Mouse (Mus musculus) heart, embryonic 16.5 days (tissue): ENCODE data around the gene Mrc2. TPM values are rescaled to one million over a fixed set of nuclear protein-coding genes. Genes with fewer than 3 reads are reported as not detected.

Experiments used
- ATAC-seq: fragments of 200-750 bp; cut with Nextera tagmentation; replicated peaks from 2 replicates; pipeline ENCODE4 v1.8.0; 2017; ENCODE audit warnings: moderate number of reproducible peaks; ENCODE audit not compliant: insufficient read depth, low FRiP score; ENCODE audit errors: extremely low read depth
- H3K27ac ChIP-seq: fragments of 300-500 bp; sonication (generic); 2 replicates; pipeline ENCODE4 v1.5.1; 2014; ENCODE audit warnings: mild to moderate bottlenecking, low read length, control low read depth, moderate library complexity
- H3K27me3 ChIP-seq: fragments of 300-500 bp; sonication (generic); 2 replicates; pipeline ENCODE4 v1.6.1; 2014; ENCODE audit warnings: low read length, mixed read lengths; ENCODE audit not compliant: control insufficient read depth, insufficient read depth
- H3K36me3 ChIP-seq: fragments of 300-500 bp; sonication (generic); 2 replicates; pipeline ENCODE4 v1.6.1; 2014; ENCODE audit not compliant: control insufficient read depth, insufficient read depth
- H3K4me1 ChIP-seq: fragments of 300-500 bp; sonication (generic); 2 replicates; pipeline ENCODE4 v1.6.1; 2014; ENCODE audit warnings: low read length, mixed read lengths; ENCODE audit not compliant: control insufficient read depth, insufficient read depth
- H3K4me2 ChIP-seq: fragments of 300-500 bp; sonication (generic); 2 replicates; pipeline ENCODE4 v1.6.1; 2014; ENCODE audit warnings: low read depth, mild to moderate bottlenecking, control low read depth, low read length
- H3K4me3 ChIP-seq: fragments of 300-500 bp; sonication (generic); 2 replicates; pipeline ENCODE4 v1.5.1; 2014; ENCODE audit warnings: mild to moderate bottlenecking, control low read depth, low read length
- H3K9ac ChIP-seq: fragments of 300-500 bp; sonication (generic); 2 replicates; pipeline ENCODE4 v1.6.1; 2014; ENCODE audit warnings: low read length, control low read depth
- H3K9me3 ChIP-seq: fragments of 300-500 bp; sonication (generic); replicated peaks from 2 replicates; pipeline ENCODE4 v1.6.1; 2016; ENCODE audit warnings: low read length; ENCODE audit not compliant: control insufficient read depth
- WGBS: fragments of 180-500 bp; shearing (Covaris S2); extraction: QIAGEN DNeasy Blood & Tissue Kit; methylation state at CpG from one replicate; pipeline ENCODE4 v1.1.7; 2014; 5-methylcytosine and 5-hydroxymethylcytosine counted together
- polyA plus RNA-seq: library from polyadenylated mRNA; unstranded; fragments of >200 nt; fragmentation: Nextera tagmentation; extraction: Ambion mirVana; gene quantifications from 2 replicates; pipeline ENCODE4 v1.2.1, GENCODE M21; 2015

Gene Mrc2
- polyA plus RNA-seq, 1 experiment from 2014 or later: 6.4 TPM

DNA sequence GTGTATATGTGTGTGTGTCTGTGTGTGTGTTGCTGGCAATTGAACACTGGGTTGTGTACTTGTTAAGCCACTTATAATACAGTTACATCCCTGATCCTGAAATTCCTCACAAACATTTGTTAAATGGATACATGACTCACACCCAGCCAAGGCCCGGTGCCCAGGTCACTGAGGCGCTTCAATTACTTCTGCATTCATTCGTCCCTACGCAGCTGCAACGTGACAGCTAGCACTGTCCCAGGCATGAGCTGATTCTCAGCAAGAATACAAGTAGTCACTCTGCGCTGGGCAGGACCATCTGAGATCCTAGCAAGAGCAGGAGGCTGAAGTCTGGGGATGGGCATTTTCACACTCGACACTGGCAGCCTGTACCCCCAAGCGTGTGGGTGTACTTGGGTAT, 22.9 kb downstream of the Mrc2 start:
- no peak overlapping the region for H3K27ac ChIP-seq
- no peaks in the 10 kb centered on the region for H3K36me3 ChIP-seq
- no peaks in the 10 kb centered on the region for H3K9me3 ChIP-seq
- H3K27me3 ChIP-seq: no peaks in the 10 kb centered on the region
- H3K9ac ChIP-seq: no peak overlapping the region
- H3K4me1 ChIP-seq: peaks cover 30% of the 10 kb centered on the region
- WGBS: 80% methylated on average over 8 of the region's 8 CpGs
- no peak overlapping the region for H3K4me3 ChIP-seq
- no peak overlapping the region for H3K4me2 ChIP-seq
- ATAC-seq: no peak

DNA sequence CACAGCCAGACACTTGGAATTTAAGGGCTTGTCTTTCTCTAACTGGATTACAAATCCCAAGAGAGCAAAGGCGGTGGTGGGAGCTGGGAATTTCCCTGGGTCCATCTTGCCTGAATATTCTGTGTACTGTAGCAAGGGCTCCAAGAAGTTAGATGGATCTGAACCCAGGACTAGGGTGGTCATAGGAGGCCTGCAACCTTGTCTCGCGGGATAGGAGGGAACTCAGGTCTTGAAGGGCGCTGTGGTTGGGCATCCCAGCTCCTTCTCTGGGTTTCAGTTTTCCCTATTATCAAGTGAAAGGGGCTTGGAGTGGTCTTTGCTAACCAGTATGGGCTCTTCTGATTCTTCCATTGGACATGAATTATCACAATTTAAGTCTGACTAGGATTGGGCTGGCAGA, 23.7 kb downstream of the Mrc2 start:
- Histone ChIP-seq H3K9me3 (no peaks in the 10 kb centered on the region), H3K36me3 (no peaks in the 10 kb centered on the region), H3K4me3 (no peak overlapping the region), H3K9ac (no peak overlapping the region), H3K27ac (no peak overlapping the region), H3K4me2 (no peak overlapping the region), H3K4me1 (peaks cover 30% of the 10 kb centered on the region), H3K27me3 (no peaks in the 10 kb centered on the region)
- WGBS: 85% methylated on average over 4 of the region's 4 CpGs
- no peak for ATAC-seq

DNA sequence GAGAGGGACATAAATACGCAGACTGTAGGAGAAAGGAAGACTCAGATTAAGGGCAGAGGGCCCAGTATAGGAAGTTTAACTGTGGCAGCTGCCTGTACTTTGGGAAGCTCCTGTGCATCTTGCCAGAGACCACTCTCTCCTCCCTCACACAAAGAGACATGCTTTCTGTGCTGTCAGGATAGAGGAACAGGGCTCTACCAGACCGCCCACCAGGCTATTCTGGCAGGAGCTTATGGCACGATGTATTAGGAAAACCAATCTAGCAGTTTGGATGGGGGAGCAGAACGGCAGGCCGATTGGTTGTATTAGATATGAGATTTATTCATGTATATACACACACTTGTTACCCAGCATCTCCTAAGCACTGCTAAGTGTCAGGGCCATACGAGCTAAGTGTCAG, 25.3 kb downstream of the Mrc2 start:
- H3K9ac ChIP-seq: no peak overlapping the region
- no peak overlapping the region for H3K4me3 ChIP-seq
- no peak overlapping the region for H3K27ac ChIP-seq
- 93% methylated on average over 6 of the region's 6 CpGs for WGBS
- H3K4me2 ChIP-seq: no peak overlapping the region
- peaks cover 16% of the 10 kb centered on the region for H3K4me1 ChIP-seq
- H3K36me3 ChIP-seq: no peaks in the 10 kb centered on the region
- H3K9me3 ChIP-seq: no peaks in the 10 kb centered on the region
- no peak for ATAC-seq
- no peaks in the 10 kb centered on the region for H3K27me3 ChIP-seq

DNA sequence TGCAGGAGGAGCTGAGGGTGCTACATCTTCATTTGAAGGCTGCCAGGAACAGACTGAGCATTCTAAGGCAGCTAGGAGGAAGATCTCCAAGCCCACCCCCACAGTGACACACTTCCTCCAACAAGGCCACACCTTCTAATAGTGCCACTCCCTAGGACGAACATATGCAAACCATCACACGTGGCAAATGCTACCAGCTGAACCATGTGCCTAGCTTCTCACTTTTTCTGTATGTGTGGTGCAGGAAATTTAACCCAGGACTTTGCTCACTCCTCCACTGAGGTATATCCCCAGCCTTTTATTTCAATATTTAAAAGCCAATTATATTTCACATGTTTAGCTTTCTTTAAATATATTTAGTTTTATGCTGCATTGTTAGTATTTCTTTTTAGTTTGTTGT, 28.6 kb downstream of the Mrc2 start:
- Histone ChIP-seq H3K4me1 (no peaks in the 10 kb centered on the region), H3K36me3 (no peaks in the 10 kb centered on the region), H3K27ac (no peak overlapping the region), H3K4me3 (no peak overlapping the region), H3K9me3 (no peaks in the 10 kb centered on the region), H3K9ac (no peak overlapping the region), H3K27me3 (no peaks in the 10 kb centered on the region), H3K4me2 (no peak overlapping the region)
- no peak for ATAC-seq
- WGBS: 71% methylated on average over 2 of the region's 2 CpGs

DNA sequence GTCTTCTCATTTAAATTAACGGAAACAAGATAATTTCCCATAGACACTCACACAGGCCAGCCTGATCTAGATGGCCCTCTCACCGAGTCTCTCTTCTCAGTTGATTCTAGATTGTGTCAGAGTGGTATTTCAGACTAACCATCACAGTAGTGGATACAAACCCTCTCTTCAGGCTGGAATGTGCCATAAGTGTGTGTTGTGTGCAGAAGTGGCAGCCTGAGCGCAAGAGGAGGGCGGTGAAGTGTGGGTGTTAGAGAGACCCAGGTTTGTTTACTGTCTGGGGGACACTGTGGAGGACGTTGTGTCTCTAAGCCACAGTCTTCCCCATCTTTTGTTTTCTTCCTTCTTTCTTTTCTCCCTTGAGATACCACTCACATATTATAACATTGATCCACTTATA, 31.1 kb downstream of the Mrc2 start:
- no peak overlapping the region for H3K27ac ChIP-seq
- no peaks in the 10 kb centered on the region for H3K36me3 ChIP-seq
- no peaks in the 10 kb centered on the region for H3K4me1 ChIP-seq
- H3K4me2 ChIP-seq: no peak overlapping the region
- ATAC-seq: no peak
- H3K27me3 ChIP-seq: no peaks in the 10 kb centered on the region
- H3K4me3 ChIP-seq: no peak overlapping the region
- no peak overlapping the region for H3K9ac ChIP-seq
- H3K9me3 ChIP-seq: no peaks in the 10 kb centered on the region
- 60% methylated on average over 5 of the region's 5 CpGs for WGBS

DNA sequence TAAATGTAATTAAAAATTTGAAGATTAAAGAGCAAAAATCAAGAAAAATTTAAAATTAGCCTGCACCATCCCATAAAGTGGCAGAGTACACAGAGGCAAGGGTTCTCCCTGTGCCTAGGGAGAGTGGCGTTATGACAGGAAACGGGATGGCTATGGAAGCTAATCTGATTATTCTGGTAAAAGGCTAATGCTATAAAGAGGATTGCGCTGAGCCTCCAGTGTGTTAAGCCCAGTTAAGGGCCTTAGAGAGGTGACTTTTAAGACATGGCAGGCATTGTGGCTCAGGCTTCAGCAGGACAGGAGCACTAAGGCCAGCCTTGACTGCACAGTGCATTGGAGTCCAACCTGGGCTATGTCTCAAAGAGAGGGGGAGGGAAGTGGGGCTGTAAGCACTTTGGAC, 34.7 kb downstream of the Mrc2 start:
- WGBS: 83% methylated on average over 3 of the region's 3 CpGs
- Histone ChIP-seq H3K4me2 (no peak overlapping the region), H3K4me1 (peaks cover 10% of the 10 kb centered on the region), H3K9ac (no peak overlapping the region), H3K27me3 (no peaks in the 10 kb centered on the region), H3K4me3 (no peak overlapping the region), H3K36me3 (no peaks in the 10 kb centered on the region), H3K27ac (no peak overlapping the region), H3K9me3 (no peaks in the 10 kb centered on the region)
- ATAC-seq: no peak

DNA sequence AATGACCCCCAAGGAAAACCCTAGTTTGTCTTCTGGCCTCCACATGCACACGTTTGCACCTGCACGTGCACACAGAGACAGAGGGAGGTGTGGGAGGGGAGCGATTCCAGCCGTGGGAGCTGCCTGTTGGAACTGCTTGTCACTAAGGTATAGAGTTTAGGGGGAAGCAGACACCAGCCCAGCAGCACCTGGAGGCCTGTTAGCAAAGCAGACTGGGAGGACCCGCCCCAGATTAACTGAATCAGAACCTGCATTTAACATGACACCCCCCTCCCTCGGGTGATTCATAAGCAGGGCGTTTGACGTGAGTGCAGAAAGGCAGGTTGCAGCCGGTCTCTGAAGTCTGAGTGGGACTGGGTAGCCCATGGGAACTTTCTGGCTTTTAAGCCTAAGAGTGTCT, 37.5 kb downstream of the Mrc2 start:
- H3K4me2 ChIP-seq: no peak overlapping the region
- H3K4me1 ChIP-seq: peaks cover 25% of the 10 kb centered on the region
- H3K27me3 ChIP-seq: no peaks in the 10 kb centered on the region
- WGBS: 64% methylated on average over 9 of the region's 9 CpGs
- no peak overlapping the region for H3K4me3 ChIP-seq
- H3K36me3 ChIP-seq: no peaks in the 10 kb centered on the region
- H3K9ac ChIP-seq: no peak overlapping the region
- no peak for ATAC-seq
- H3K9me3 ChIP-seq: no peaks in the 10 kb centered on the region
- no peak overlapping the region for H3K27ac ChIP-seq

DNA sequence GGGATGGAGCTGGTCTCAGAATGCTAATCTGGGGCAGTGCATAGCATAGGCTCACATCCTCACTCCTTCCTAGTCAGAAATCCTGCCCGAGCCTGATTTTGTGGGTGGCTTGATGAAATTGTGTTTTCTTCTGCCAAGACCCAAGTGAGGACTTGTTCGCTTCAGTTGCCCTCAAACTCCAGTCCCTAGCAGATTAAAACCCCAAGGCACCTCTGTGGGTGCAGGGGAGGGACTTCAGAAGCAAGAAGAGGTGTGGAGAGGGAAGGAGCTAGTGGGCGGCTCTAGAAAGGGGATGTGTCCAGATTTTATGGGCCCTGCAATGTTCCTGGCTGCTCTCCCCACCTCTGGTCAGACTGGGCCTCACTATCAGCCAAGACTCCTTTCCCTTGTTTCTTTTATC, 38.7 kb downstream of the Mrc2 start:
- H3K9me3 ChIP-seq: no peaks in the 10 kb centered on the region
- peaks cover 25% of the 10 kb centered on the region for H3K4me1 ChIP-seq
- H3K4me3 ChIP-seq: no peak overlapping the region
- no peaks in the 10 kb centered on the region for H3K27me3 ChIP-seq
- no peak overlapping the region for H3K27ac ChIP-seq
- no peak for ATAC-seq
- WGBS: 83% methylated on average over 3 of the region's 3 CpGs
- H3K4me2 ChIP-seq: no peak overlapping the region
- no peak overlapping the region for H3K9ac ChIP-seq
- no peaks in the 10 kb centered on the region for H3K36me3 ChIP-seq

DNA sequence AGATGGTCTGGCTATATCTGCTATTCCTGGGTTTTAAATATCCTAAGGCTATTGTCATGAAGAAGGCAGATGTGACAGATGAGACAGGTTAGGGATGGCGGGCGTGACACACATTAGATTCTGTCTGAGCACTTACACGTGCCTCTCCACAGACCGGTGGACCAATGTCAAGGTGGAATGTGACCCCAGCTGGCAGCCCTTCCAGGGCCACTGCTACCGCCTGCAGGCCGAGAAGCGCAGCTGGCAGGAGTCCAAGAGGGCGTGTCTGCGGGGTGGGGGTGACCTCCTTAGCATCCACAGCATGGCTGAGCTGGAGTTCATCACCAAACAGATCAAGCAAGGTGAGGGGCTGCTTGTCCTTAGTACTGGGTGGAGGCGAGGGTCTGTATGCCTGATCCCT, 39.3 kb downstream of the Mrc2 start:
- Histone ChIP-seq H3K4me1 (peaks cover 25% of the 10 kb centered on the region), H3K9me3 (no peaks in the 10 kb centered on the region), H3K36me3 (no peaks in the 10 kb centered on the region), H3K9ac (no peak overlapping the region), H3K27ac (no peak overlapping the region), H3K27me3 (no peaks in the 10 kb centered on the region), H3K4me2 (no peak overlapping the region), H3K4me3 (no peak overlapping the region)
- peak; percentile 39 for ATAC-seq
- 23% methylated on average over 10 of the region's 10 CpGs for WGBS

DNA sequence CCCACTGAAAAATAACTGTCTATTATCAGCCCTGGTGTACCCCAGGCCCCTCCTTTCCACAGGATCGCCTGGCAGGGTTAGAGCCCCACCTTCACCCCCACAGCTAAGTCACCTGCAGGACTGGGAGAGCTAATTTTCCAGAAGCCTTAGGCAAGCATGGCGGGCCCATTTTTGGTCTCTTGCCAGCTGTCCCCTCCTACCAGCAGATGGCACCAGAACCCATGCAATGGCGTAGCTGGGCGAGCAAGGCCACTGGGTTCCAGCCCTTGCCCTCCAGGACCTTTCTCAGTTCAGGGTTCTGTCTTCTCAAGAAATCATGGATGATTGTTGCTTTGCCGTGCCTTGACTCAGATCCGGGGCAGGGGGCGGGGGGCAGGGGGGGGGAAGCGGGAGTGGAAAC, 40.0 kb downstream of the Mrc2 start:
- Histone ChIP-seq H3K4me3 (no peak overlapping the region), H3K4me2 (no peak overlapping the region), H3K27ac (no peak overlapping the region), H3K4me1 (peaks cover 25% of the 10 kb centered on the region), H3K36me3 (no peaks in the 10 kb centered on the region), H3K9me3 (no peaks in the 10 kb centered on the region), H3K27me3 (no peaks in the 10 kb centered on the region), H3K9ac (no peak overlapping the region)
- WGBS: 80% methylated on average over 8 of the region's 8 CpGs
- no peak for ATAC-seq
